Mouse (Mus musculus) testis, adult 2 months (tissue): ENCODE measurements around the gene Pi4ka.

ENCODE experiments used
- CTCF ChIP-seq: fragments of 200-500 bp; IDR thresholded peaks from 2 replicates; pipeline ENCODE4 v1.5.1; 2012; ENCODE audit warnings: low read depth, mild to moderate bottlenecking, inconsistent platforms, low read length, moderate library complexity; ENCODE audit not compliant: control insufficient read depth, insufficient read depth, insufficient replicate concordance
- POLR2A ChIP-seq: fragments of 200-500 bp; IDR thresholded peaks from 2 replicates; pipeline ENCODE4 v1.6.1; 2012; ENCODE audit warnings: low read depth, mild to moderate bottlenecking, inconsistent platforms, low read length, moderate library complexity; ENCODE audit not compliant: control insufficient read depth

DNA sequence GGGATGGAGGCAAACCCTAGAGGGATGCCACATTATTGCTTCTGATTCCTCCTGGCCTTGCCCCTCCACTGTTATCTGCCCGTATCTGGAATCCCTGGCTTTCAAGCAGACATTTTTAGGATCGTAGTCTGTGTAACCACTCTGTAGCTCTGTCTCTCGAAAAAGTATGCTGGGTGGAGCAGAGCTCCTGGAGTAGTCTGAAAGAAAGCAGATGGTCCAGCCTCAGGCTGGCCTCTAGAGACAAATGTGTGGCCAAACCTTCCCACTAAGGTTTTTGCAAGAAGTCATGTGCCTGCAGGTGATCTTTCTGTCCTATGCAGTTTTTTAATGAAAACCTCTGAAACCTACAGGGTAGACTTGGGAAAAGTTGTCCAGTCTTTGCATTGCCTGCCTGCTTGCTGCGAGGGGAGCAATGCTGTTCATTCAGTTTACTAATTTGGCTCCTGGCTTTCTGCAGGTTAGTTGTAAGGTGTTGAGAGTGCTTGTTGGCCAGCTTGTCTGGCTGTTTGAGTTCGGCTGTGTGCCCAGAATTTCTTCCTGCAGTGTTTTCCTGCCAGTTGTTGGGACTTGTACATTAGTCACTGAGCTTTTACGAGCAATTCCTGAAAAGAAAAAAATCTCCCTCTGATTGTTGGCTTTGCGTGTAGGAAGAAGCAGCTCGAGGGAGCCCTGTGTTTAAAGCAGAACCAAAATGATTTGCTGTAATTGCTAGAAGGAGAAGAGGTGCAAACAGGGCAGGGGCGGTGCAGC, 171.0 kb downstream of the Pi4ka start:
- TF ChIP-seq POLR2A (no peak), CTCF (no peak)
